Mouse (Mus musculus) olfactory bulb, adult 2 months (tissue): ENCODE data around the gene Adora2a.

Experiments
- CTCF ChIP-seq: fragments of 200-500 bp; IDR thresholded peaks from 2 replicates; pipeline ENCODE4 v1.5.1; 2012; ENCODE audit warnings: low read depth, mild to moderate bottlenecking, low read length, moderate library complexity; ENCODE audit not compliant: insufficient read depth
- POLR2A ChIP-seq: fragments of 200-500 bp; IDR thresholded peaks from 2 replicates; pipeline ENCODE4 v1.6.1; 2012; ENCODE audit warnings: mild to moderate bottlenecking, low read depth, low read length, moderate library complexity; ENCODE audit not compliant: insufficient read depth

DNA sequence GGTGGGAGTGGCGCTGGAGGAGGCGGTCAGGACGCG is at the start of gene Adora2a:
- TF ChIP-seq CTCF (no peak), POLR2A (no peak)
